Mouse (Mus musculus): ENCODE results near the gene Ptprn2. TPM values are rescaled to one million over a fixed set of nuclear protein-coding genes. Genes with fewer than 3 reads are reported as not detected.

The Ptprn2 gene
- polyA plus RNA-seq, 1 experiment, result 0.37 TPM

- H3K9me3 ChIP-seq (replicated peaks; ENCODE audit: control insufficient read depth, insufficient read depth, low read length, poor library complexity, severe bottlenecking), result no peaks in the 10 kb centered on the region
- no peaks in the 10 kb centered on the region for H3K27me3 ChIP-seq (ENCODE audit: control insufficient read depth, insufficient read depth, low read length, poor library complexity, severe bottlenecking)
- H3K4me3 ChIP-seq (ENCODE audit: low read depth, low read length), result no peak overlapping the region
- H3K27ac ChIP-seq (ENCODE audit: insufficient read depth, low read length), result no peak overlapping the region
- H3K36me3 ChIP-seq (ENCODE audit: control insufficient read depth, insufficient read depth, low read length, poor library complexity, severe bottlenecking), result no peaks in the 10 kb centered on the region
- H3K9ac ChIP-seq (ENCODE audit: low read depth, poor library complexity, severe bottlenecking), result no peak overlapping the region
- no peaks in the 10 kb centered on the region for H3K4me1 ChIP-seq (ENCODE audit: control insufficient read depth, insufficient read depth, low read length)
- TF ChIP-seq EP300 (IDR thresholded peaks at IDR 0.05; ENCODE audit: insufficient read depth, low read depth, low read length) (no peak), CTCF (IDR thresholded peaks at IDR 0.05; ENCODE audit: low read depth, low read length) (no peak), POLR2A (IDR thresholded peaks at IDR 0.05; ENCODE audit: insufficient read depth, low read length) (no peak)
Observed at GRCm38 (mm10) chr12:117210467-117210866, 724.9 kb downstream of the Ptprn2 start.

DNA sequence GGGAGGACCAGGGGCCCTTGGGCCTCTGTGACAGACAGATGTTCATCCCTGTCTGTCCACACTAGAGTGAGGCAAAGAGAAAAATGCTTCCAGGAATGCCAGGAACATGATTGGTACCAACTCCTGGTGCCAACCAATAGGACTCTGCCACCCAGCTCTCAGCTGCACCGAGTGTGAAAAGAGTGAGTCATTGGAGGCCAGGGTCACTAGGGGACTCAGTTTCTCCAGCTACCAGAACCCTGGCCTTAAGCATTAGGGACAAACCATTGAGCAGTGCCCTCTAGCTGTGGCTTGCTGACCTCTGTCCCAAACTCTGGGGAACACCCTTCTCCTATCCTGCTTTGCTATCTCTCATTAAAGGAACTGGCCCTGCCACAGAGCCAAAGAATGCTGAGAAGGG lies 728.0 kb downstream of the Ptprn2 start:
- Histone ChIP-seq H3K9ac (ENCODE audit: low read depth, poor library complexity, severe bottlenecking) (no peak overlapping the region), H3K27ac (ENCODE audit: insufficient read depth, low read length) (no peak overlapping the region), H3K4me1 (ENCODE audit: control insufficient read depth, insufficient read depth, low read length) (no peaks in the 10 kb centered on the region), H3K27me3 (ENCODE audit: control insufficient read depth, insufficient read depth, low read length, poor library complexity, severe bottlenecking) (no peaks in the 10 kb centered on the region), H3K36me3 (ENCODE audit: control insufficient read depth, insufficient read depth, low read length, poor library complexity, severe bottlenecking) (no peaks in the 10 kb centered on the region), H3K4me3 (ENCODE audit: low read depth, low read length) (no peak overlapping the region), H3K9me3 (replicated peaks; ENCODE audit: control insufficient read depth, insufficient read depth, low read length, poor library complexity, severe bottlenecking) (no peaks in the 10 kb centered on the region)
- TF ChIP-seq EP300 (IDR thresholded peaks at IDR 0.05; ENCODE audit: insufficient read depth, low read depth, low read length) (no peak), POLR2A (IDR thresholded peaks at IDR 0.05; ENCODE audit: insufficient read depth, low read length) (no peak), CTCF (IDR thresholded peaks at IDR 0.05; ENCODE audit: low read depth, low read length) (peak; percentile 42)

GRCm38 (mm10) chr12:117214272-117214671 lies 728.8 kb downstream of the Ptprn2 start:
- Histone ChIP-seq H3K9me3 (replicated peaks; ENCODE audit: control insufficient read depth, insufficient read depth, low read length, poor library complexity, severe bottlenecking) (no peaks in the 10 kb centered on the region), H3K4me1 (ENCODE audit: control insufficient read depth, insufficient read depth, low read length) (no peaks in the 10 kb centered on the region), H3K27me3 (ENCODE audit: control insufficient read depth, insufficient read depth, low read length, poor library complexity, severe bottlenecking) (no peaks in the 10 kb centered on the region), H3K4me3 (ENCODE audit: low read depth, low read length) (no peak overlapping the region), H3K36me3 (ENCODE audit: control insufficient read depth, insufficient read depth, low read length, poor library complexity, severe bottlenecking) (no peaks in the 10 kb centered on the region), H3K27ac (ENCODE audit: insufficient read depth, low read length) (no peak overlapping the region), H3K9ac (ENCODE audit: low read depth, poor library complexity, severe bottlenecking) (no peak overlapping the region)
- no peak for TF ChIP-seq POLR2A (IDR thresholded peaks at IDR 0.05; ENCODE audit: insufficient read depth, low read length)
- no peak for TF ChIP-seq CTCF (IDR thresholded peaks at IDR 0.05; ENCODE audit: low read depth, low read length)
- TF ChIP-seq EP300 (IDR thresholded peaks at IDR 0.05; ENCODE audit: insufficient read depth, low read depth, low read length), result no peak

GRCm38 (mm10) chr12:117214919-117215318 lies 729.4 kb downstream of the Ptprn2 start:
- Histone ChIP-seq H3K36me3 (ENCODE audit: control insufficient read depth, insufficient read depth, low read length, poor library complexity, severe bottlenecking) (no peaks in the 10 kb centered on the region), H3K9ac (ENCODE audit: low read depth, poor library complexity, severe bottlenecking) (no peak overlapping the region), H3K27me3 (ENCODE audit: control insufficient read depth, insufficient read depth, low read length, poor library complexity, severe bottlenecking) (no peaks in the 10 kb centered on the region), H3K4me1 (ENCODE audit: control insufficient read depth, insufficient read depth, low read length) (no peaks in the 10 kb centered on the region), H3K4me3 (ENCODE audit: low read depth, low read length) (no peak overlapping the region), H3K27ac (ENCODE audit: insufficient read depth, low read length) (no peak overlapping the region), H3K9me3 (replicated peaks; ENCODE audit: control insufficient read depth, insufficient read depth, low read length, poor library complexity, severe bottlenecking) (no peaks in the 10 kb centered on the region)
- TF ChIP-seq CTCF (IDR thresholded peaks at IDR 0.05; ENCODE audit: low read depth, low read length) (no peak), EP300 (IDR thresholded peaks at IDR 0.05; ENCODE audit: insufficient read depth, low read depth, low read length) (no peak)

DNA sequence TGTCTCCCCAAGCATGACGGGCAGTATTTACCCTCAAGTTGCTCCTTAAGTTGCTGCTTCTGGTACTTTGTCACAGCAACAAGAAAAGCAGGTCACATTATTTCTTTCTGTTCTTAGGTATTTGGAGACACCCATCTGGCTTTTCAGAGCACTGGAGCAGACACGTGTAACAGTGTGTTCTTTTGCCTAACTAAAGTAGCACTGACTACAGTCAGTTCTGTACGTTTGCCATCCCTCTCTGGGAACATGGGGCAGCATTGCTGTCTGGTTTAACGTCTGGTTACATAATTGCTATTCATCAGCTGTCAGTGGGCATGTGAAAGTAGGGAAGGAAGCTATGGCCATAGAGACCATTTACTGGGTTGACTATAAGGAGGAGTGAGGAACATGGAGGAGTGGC lies 736.4 kb downstream of the Ptprn2 start:
- TF ChIP-seq POLR2A (IDR thresholded peaks at IDR 0.05; ENCODE audit: insufficient read depth, low read length) (no peak), CTCF (IDR thresholded peaks at IDR 0.05; ENCODE audit: low read depth, low read length) (no peak), EP300 (IDR thresholded peaks at IDR 0.05; ENCODE audit: insufficient read depth, low read depth, low read length) (no peak)
- Histone ChIP-seq H3K9ac (ENCODE audit: low read depth, poor library complexity, severe bottlenecking) (no peak overlapping the region), H3K4me1 (ENCODE audit: control insufficient read depth, insufficient read depth, low read length) (no peaks in the 10 kb centered on the region), H3K9me3 (replicated peaks; ENCODE audit: control insufficient read depth, insufficient read depth, low read length, poor library complexity, severe bottlenecking) (no peaks in the 10 kb centered on the region), H3K27me3 (ENCODE audit: control insufficient read depth, insufficient read depth, low read length, poor library complexity, severe bottlenecking) (no peaks in the 10 kb centered on the region), H3K36me3 (ENCODE audit: control insufficient read depth, insufficient read depth, low read length, poor library complexity, severe bottlenecking) (no peaks in the 10 kb centered on the region), H3K27ac (ENCODE audit: insufficient read depth, low read length) (no peak overlapping the region), H3K4me3 (ENCODE audit: low read depth, low read length) (no peak overlapping the region)

GRCm38 (mm10) chr12:117224036-117224435 lies 738.5 kb downstream of the Ptprn2 start:
- H3K9me3 ChIP-seq (replicated peaks; ENCODE audit: control insufficient read depth, insufficient read depth, low read length, poor library complexity, severe bottlenecking), result no peaks in the 10 kb centered on the region
- no peak overlapping the region for H3K9ac ChIP-seq (ENCODE audit: low read depth, poor library complexity, severe bottlenecking)
- TF ChIP-seq POLR2A (IDR thresholded peaks at IDR 0.05; ENCODE audit: insufficient read depth, low read length) (no peak), EP300 (IDR thresholded peaks at IDR 0.05; ENCODE audit: insufficient read depth, low read depth, low read length) (no peak), CTCF (IDR thresholded peaks at IDR 0.05; ENCODE audit: low read depth, low read length) (no peak)
- no peak overlapping the region for H3K4me3 ChIP-seq (ENCODE audit: low read depth, low read length)
- no peaks in the 10 kb centered on the region for H3K4me1 ChIP-seq (ENCODE audit: control insufficient read depth, insufficient read depth, low read length)
- no peaks in the 10 kb centered on the region for H3K27me3 ChIP-seq (ENCODE audit: control insufficient read depth, insufficient read depth, low read length, poor library complexity, severe bottlenecking)
- H3K36me3 ChIP-seq (ENCODE audit: control insufficient read depth, insufficient read depth, low read length, poor library complexity, severe bottlenecking), result no peaks in the 10 kb centered on the region
- no peak overlapping the region for H3K27ac ChIP-seq (ENCODE audit: insufficient read depth, low read length)

Data from ES-Bruce4 (cell line).